ENCODE assay signal across 16 mouse cellular contexts in the genomic region with DNA sequence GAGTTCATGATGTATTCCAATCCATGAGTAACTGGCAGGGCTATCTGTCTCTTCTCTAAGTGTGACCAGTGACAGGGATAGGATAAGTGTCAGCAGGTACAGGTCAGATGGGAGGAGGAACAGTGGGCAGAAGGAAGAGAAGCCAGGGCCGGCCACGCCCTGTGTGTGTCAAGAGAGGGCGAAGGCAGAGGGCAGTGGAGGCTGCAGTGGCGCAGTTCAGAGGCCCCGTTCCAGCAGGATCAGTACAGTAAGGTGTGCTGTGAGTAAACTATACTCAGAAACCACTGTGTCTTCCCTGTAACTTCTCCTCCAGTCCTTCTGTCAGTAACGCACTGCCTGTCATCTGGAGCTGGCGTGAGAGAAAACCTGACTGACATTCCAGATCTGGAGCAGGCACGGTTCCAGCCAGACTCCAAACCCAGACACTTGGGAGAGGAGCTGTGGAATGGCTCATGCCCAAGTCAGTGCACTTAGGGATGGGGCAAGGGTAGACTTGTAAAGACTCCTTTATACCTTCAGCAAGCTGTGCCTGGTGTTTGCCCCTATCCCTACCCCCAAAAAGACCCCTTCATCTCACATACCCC. TPM values are rescaled to one million over a fixed set of nuclear protein-coding genes. Genes with fewer than 3 reads are reported as not detected.
A peak's percentile ranks its signal among the peaks of the same experiment; 100 is the strongest.
DNase-seq lines count a peak whose midpoint lies in the region; ATAC-seq and TF ChIP-seq lines count a peak whose summit lies in the region.
"Had no signal": no experiment of that assay in that cellular context is flagged by ENCODE, and none has a peak within 500 bp of the region (broad histone marks: within the 10 kb centered on the region; RNA-seq: fewer than 3 reads in every experiment).

No protein-coding gene starts in this region.

- peaks cover 4% of the 10 kb centered on the region for H3K4me1 ChIP-seq in embryonic fibroblast, embryonic 13.5 days (ENCODE audit: control insufficient read depth, insufficient read depth, low read length)
- H3K4me1 ChIP-seq in midbrain, embryonic 14.5 days (ENCODE audit: control insufficient read depth, insufficient read depth, low read length), result peaks cover 5% of the 10 kb centered on the region; the same call in 1 of the 2 replicates

- H3K4me3 ChIP-seq in embryonic fibroblast, embryonic 13.5 days (ENCODE audit: insufficient read depth, low read length), result no peak overlapping the region
- H3K4me3 ChIP-seq in midbrain, embryonic 14.5 days (replicated peaks; ENCODE audit: low read depth, low read length), result no peak overlapping the region
- H3K4me3 ChIP-seq: midbrain, embryonic 15.5 days had no signal

- WGBS in midbrain, embryonic 14.5 days, result 86% methylated on average over 8 of the region's 8 CpGs

- no peaks in the 10 kb centered on the region for H3K27me3 ChIP-seq in midbrain, embryonic 14.5 days (ENCODE audit: control insufficient read depth, insufficient read depth, low read length)
- H3K27me3 ChIP-seq: midbrain, embryonic 15.5 days had no signal

- H3K9me3 ChIP-seq in midbrain, embryonic 14.5 days (ENCODE audit: control insufficient read depth, low read length), result no peaks in the 10 kb centered on the region
- H3K9me3 ChIP-seq: G1E; midbrain, embryonic 15.5 days had no signal

- peaks cover 41% of the 10 kb centered on the region for H3K36me3 ChIP-seq in midbrain, embryonic 14.5 days (ENCODE audit: control insufficient read depth, insufficient read depth, low read length)

- TF ChIP-seq CTCF in embryonic fibroblast, embryonic 13.5 days (IDR thresholded peaks at IDR 0.05; ENCODE audit: borderline replicate concordance, insufficient read depth, low read length), result no peak

- peak overlapping the region; percentile 17; the same call in 1 of the 2 replicates for H3K27ac ChIP-seq in embryonic fibroblast, embryonic 13.5 days (ENCODE audit: insufficient read depth, low read length)
- H3K27ac ChIP-seq in midbrain, embryonic 14.5 days (replicated peaks; ENCODE audit: low read depth, low read length), result no peak overlapping the region
- H3K27ac ChIP-seq: liver, embryonic 14.5 days; midbrain, embryonic 15.5 days had no signal

- intact Hi-C loops in heart, postnatal 25 days (cut with DNase I), result no loop called here

- no peak overlapping the region for H3K9ac ChIP-seq in midbrain, embryonic 14.5 days (replicated peaks; ENCODE audit: low read length)
- H3K9ac ChIP-seq: liver, embryonic 14.5 days; midbrain, embryonic 15.5 days had no signal

- DNase-seq in heart, adult 18-20 months, result peak; percentile 41 to 57
- DNase-seq in heart, postnatal 25 days (ENCODE audit: low spot score), result no peak
- DNase-seq in 3T3-L1 (ENCODE audit: low read depth, low spot score), result peak; percentile 34
- peak; percentile 64 for DNase-seq in heart, postnatal 4 days
- no peak for DNase-seq in thymus, postnatal 10 days (ENCODE audit: low spot score in 2 of 2)
- no peak for DNase-seq in midbrain, embryonic 14.5 days
- no peak for DNase-seq in ovary, postnatal 14 days (ENCODE audit: low spot score)
- DNase-seq: cerebellum, adult 18-20 months; gastrocnemius, postnatal 36 days; layer of hippocampus, adult 9-11 months; lung, postnatal 36 days; right cerebral cortex, postnatal 4 days had no signal

- no peak overlapping the region for H3K4me2 ChIP-seq in midbrain, embryonic 14.5 days (ENCODE audit: low read length)
- H3K4me2 ChIP-seq: midbrain, embryonic 15.5 days had no signal

- ATAC-seq in midbrain, embryonic 14.5 days (ENCODE audit: low FRiP score, low TSS enrichment), result no peak
- ATAC-seq: midbrain, embryonic 15.5 days had no signal

- no peak for TF ChIP-seq POLR2A in embryonic fibroblast, embryonic 13.5 days (IDR thresholded peaks at IDR 0.05; ENCODE audit: low read depth, low read length)

RNA-seq across cellular contexts. Expression of gene Higd2a, which starts 6.2 kb away (rescaled TPM):
- total RNA-seq in heart, adult 18-20 months (2021), result 100 to 1,000 TPM; 185 to 190 TPM
- 100 to 1,000 TPM; 202 to 205 TPM for total RNA-seq in heart, postnatal 25 days (2021)
- 79.3 and 118 TPM in 2 replicates for polyA plus RNA-seq in embryonic fibroblast, embryonic 13.5 days (2011; ENCODE audit: insufficient read length, low read depth, missing spikeins)
- total RNA-seq in heart, postnatal 4 days (2021), result 100 to 1,000 TPM; 224 to 238 TPM
- polyA plus RNA-seq in midbrain, embryonic 14.5 days (2014; fragmentation: Nextera tagmentation; extraction: Ambion mirVana), result 219 and 273 TPM in 2 replicates

RNA-seq across cellular contexts. Expression of gene Nop16, which starts 6.3 kb away (rescaled TPM):
- total RNA-seq in heart, adult 18-20 months (2021), result 10 to 100 TPM; 13.7 to 16.4 TPM
- 10 to 100 TPM; 15.2 to 15.6 TPM for total RNA-seq in heart, postnatal 25 days (2021)
- polyA plus RNA-seq in embryonic fibroblast, embryonic 13.5 days (2011; ENCODE audit: insufficient read length, low read depth, missing spikeins), result 28.9 and 36.4 TPM in 2 replicates
- total RNA-seq in heart, postnatal 4 days (2021), result 10 to 100 TPM; 21.8 to 21.9 TPM
- polyA plus RNA-seq in midbrain, embryonic 14.5 days (2014; fragmentation: Nextera tagmentation; extraction: Ambion mirVana), result 36.5 and 44.2 TPM in 2 replicates

RNA-seq across cellular contexts. Expression of gene Cltb, which starts 14.9 kb away (rescaled TPM):
- total RNA-seq in heart, adult 18-20 months (2021), result 10 to 100 TPM; 87.8 to 97.2 TPM
- total RNA-seq in heart, postnatal 25 days (2021), result 10 to 100 TPM; 92.6 to 99.7 TPM
- polyA plus RNA-seq in embryonic fibroblast, embryonic 13.5 days (2011; ENCODE audit: insufficient read length, low read depth, missing spikeins), result 44.8 and 56.1 TPM in 2 replicates
- total RNA-seq in heart, postnatal 4 days (2021), result 10 to 100 TPM; 90.0 to 96.8 TPM
- 127 and 188 TPM in 2 replicates for polyA plus RNA-seq in midbrain, embryonic 14.5 days (2014; fragmentation: Nextera tagmentation; extraction: Ambion mirVana)

RNA-seq across cellular contexts. Expression of gene Arl10, which starts 21.4 kb away (rescaled TPM):
- 1 to 10 TPM; 5.0 to 5.3 TPM for total RNA-seq in heart, adult 18-20 months (2021)
- total RNA-seq in heart, postnatal 25 days (2021), result 1 to 10 TPM; 4.5 to 6.1 TPM
- polyA plus RNA-seq in embryonic fibroblast, embryonic 13.5 days (2011; ENCODE audit: insufficient read length, low read depth, missing spikeins), result 12.2 and 13.2 TPM in 2 replicates
- total RNA-seq in heart, postnatal 4 days (2021), result 10 to 100 TPM; 13.3 to 13.7 TPM
- polyA plus RNA-seq in midbrain, embryonic 14.5 days (2014; fragmentation: Nextera tagmentation; extraction: Ambion mirVana), result 88.1 and 117 TPM in 2 replicates

RNA-seq across cellular contexts. Expression of gene Faf2, which starts 25.4 kb away (rescaled TPM):
- total RNA-seq in heart, adult 18-20 months (2021), result 10 to 100 TPM; 23.1 to 26.4 TPM
- 10 to 100 TPM; 20.0 to 23.3 TPM for total RNA-seq in heart, postnatal 25 days (2021)
- 88.6 and 90.5 TPM in 2 replicates for polyA plus RNA-seq in embryonic fibroblast, embryonic 13.5 days (2011; ENCODE audit: insufficient read length, low read depth, missing spikeins)
- 10 to 100 TPM; 41.7 to 42.8 TPM for total RNA-seq in heart, postnatal 4 days (2021)
- polyA plus RNA-seq in midbrain, embryonic 14.5 days (2014; fragmentation: Nextera tagmentation; extraction: Ambion mirVana), result 86.9 and 98.5 TPM in 2 replicates

Comparison
In these comparisons a context has a peak if more than half of its experiments do, and no peak if none do; other contexts are left out.
1. DNase-seq: peak in heart, adult 18-20 months (2 of 2), 3T3-L1 (single experiment) and heart, postnatal 4 days (single experiment); none in heart, postnatal 25 days (single experiment), thymus, postnatal 10 days (0 of 2), midbrain, embryonic 14.5 days (single experiment) and ovary, postnatal 14 days (single experiment).